Comparison of ENCODE assay signal across 8 mouse cellular contexts in the genomic region with DNA sequence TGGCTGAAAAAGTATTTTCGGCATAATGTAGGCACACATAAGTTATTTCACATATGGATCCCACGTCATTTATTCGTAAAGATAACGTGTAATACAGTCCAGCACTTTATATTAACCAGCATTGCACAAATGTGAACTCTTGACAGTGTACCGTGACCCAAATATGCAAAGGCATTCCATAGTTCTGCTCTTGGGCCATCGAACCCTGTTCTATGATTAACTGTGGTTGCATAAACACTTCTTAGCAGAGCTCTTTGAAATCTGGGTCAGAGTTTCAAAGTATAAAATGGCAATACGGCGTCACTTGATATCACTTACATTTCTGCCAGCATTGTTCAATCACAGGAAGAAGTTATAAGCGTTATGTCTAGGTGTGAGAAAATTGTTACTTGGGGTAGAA. TPM values are rescaled to one million over a fixed set of nuclear protein-coding genes. Genes with fewer than 3 reads are reported as not detected.
DNase-seq lines count a peak whose midpoint lies in the region; ATAC-seq and TF ChIP-seq lines count a peak whose summit lies in the region.

No protein-coding gene starts in this region.

- WGBS in liver, adult 2 months: 17% methylated on average over 9 of the region's 9 CpGs
- 93% methylated on average over 9 of the region's 9 CpGs for WGBS in neural tube, embryonic 13.5 days

- H3K27ac ChIP-seq in liver, adult 2 months (replicated peaks; ENCODE audit: insufficient read depth, low read depth, low read length): peak overlapping the region; percentile 92
- H3K27ac ChIP-seq in embryonic fibroblast, embryonic 13.5 days (ENCODE audit: insufficient read depth, low read length): no peak overlapping the region
- H3K27ac ChIP-seq in neural tube, embryonic 13.5 days (replicated peaks): peak overlapping the region; percentile 92; the same call in 1 of the 2 replicates

- peak; percentile 97 for DNase-seq in liver, adult 2 months (ENCODE audit: extremely low read depth, low read depth, low spot score)
- DNase-seq in liver: no peak
- DNase-seq in kidney, postnatal 36 days: peak; percentile 23 to 81
- no peak for DNase-seq in T-cell, adult 2 months (ENCODE audit: low spot score)
- DNase-seq in thymus, postnatal 14 days: no peak
- no peak for DNase-seq in spleen, postnatal 4 days (ENCODE audit: low spot score in 2 of 2)

- no peak for TF ChIP-seq CTCF in liver, adult 2 months (IDR thresholded peaks at IDR 0.05; ENCODE audit: low read depth, low read length)
- TF ChIP-seq CTCF in embryonic fibroblast, embryonic 13.5 days (IDR thresholded peaks at IDR 0.05; ENCODE audit: borderline replicate concordance, insufficient read depth, low read length): no peak

- no peaks in the 10 kb centered on the region for H3K9me3 ChIP-seq in neural tube, embryonic 13.5 days

- H3K4me3 ChIP-seq in liver, adult 2 months (ENCODE audit: insufficient read depth, low read depth, low read length): peak overlapping the region; percentile 94; the same call in 1 of the 2 replicates
- peak overlapping the region; percentile 62 for H3K4me3 ChIP-seq in embryonic fibroblast, embryonic 13.5 days (ENCODE audit: insufficient read depth, low read length)
- H3K4me3 ChIP-seq in neural tube, embryonic 13.5 days: peak overlapping the region; percentile 95

- H3K9ac ChIP-seq in liver, adult 2 months (ENCODE audit: low read depth, low read length): peak overlapping the region; percentile 99
- H3K9ac ChIP-seq in neural tube, embryonic 13.5 days: peak overlapping the region; percentile 97

- peaks cover 15% of the 10 kb centered on the region for H3K4me1 ChIP-seq in liver, adult 2 months (ENCODE audit: control insufficient read depth, insufficient read depth, low read length)
- H3K4me1 ChIP-seq in embryonic fibroblast, embryonic 13.5 days (ENCODE audit: control insufficient read depth, insufficient read depth, low read length): peaks cover 7% of the 10 kb centered on the region; the same call in 1 of the 2 replicates
- peaks cover 34% of the 10 kb centered on the region for H3K4me1 ChIP-seq in neural tube, embryonic 13.5 days (replicated peaks)

- H3K79me2 ChIP-seq in liver, adult 2 months (ENCODE audit: control insufficient read depth, insufficient read depth, low read length): peaks cover 23% of the 10 kb centered on the region

- H3K27me3 ChIP-seq in liver, adult 2 months (ENCODE audit: control insufficient read depth, insufficient read depth, low read length): no peaks in the 10 kb centered on the region
- H3K27me3 ChIP-seq in neural tube, embryonic 13.5 days: no peaks in the 10 kb centered on the region

- no peak for TF ChIP-seq POLR2A in liver, adult 2 months (IDR thresholded peaks at IDR 0.05; ENCODE audit: extremely low read depth, insufficient read depth, low read length)
- no peak for TF ChIP-seq POLR2A in embryonic fibroblast, embryonic 13.5 days (IDR thresholded peaks at IDR 0.05; ENCODE audit: low read depth, low read length)

- no peak for ATAC-seq in neural tube, embryonic 13.5 days (ENCODE audit: low read depth)

- peak overlapping the region; percentile 86 for H3K4me2 ChIP-seq in neural tube, embryonic 13.5 days

- no peaks in the 10 kb centered on the region for H3K36me3 ChIP-seq in liver, adult 2 months (ENCODE audit: control insufficient read depth, insufficient read depth, low read length)
- H3K36me3 ChIP-seq in neural tube, embryonic 13.5 days: no peaks in the 10 kb centered on the region

RNA-seq across cellular contexts. Expression of a gene that starts 0.9 kb away (rescaled TPM):
- total RNA-seq in liver, adult 2 months (2014; rRNA removed): 77.4 and 87.1 TPM in 2 replicates
- polyA plus RNA-seq in liver, adult 2 months (2012; rRNA removed): 119 and 146 TPM in 2 replicates
- polyA plus RNA-seq in embryonic fibroblast, embryonic 13.5 days (2011; ENCODE audit: insufficient read length, low read depth, missing spikeins): 102 and 103 TPM in 2 replicates
- polyA plus RNA-seq in neural tube, embryonic 13.5 days (2015; fragmentation: Nextera tagmentation; extraction: Ambion mirVana): 142 and 154 TPM in 2 replicates

RNA-seq across cellular contexts. Expression of a gene that starts 58.9 kb away (rescaled TPM):
- total RNA-seq in liver, adult 2 months (2014; rRNA removed): 34.0 and 34.5 TPM in 2 replicates
- polyA plus RNA-seq in liver, adult 2 months (2012; rRNA removed): 26.9 and 27.3 TPM in 2 replicates
- 20.0 and 27.7 TPM in 2 replicates for polyA plus RNA-seq in embryonic fibroblast, embryonic 13.5 days (2011; ENCODE audit: insufficient read length, low read depth, missing spikeins)
- polyA plus RNA-seq in neural tube, embryonic 13.5 days (2015; fragmentation: Nextera tagmentation; extraction: Ambion mirVana): 76.8 and 80.8 TPM in 2 replicates

RNA-seq across cellular contexts. Expression of a gene that starts 59.1 kb away (rescaled TPM):
- 11.7 and 14.9 TPM in 2 replicates for total RNA-seq in liver, adult 2 months (2014; rRNA removed)
- 3.5 and 4.3 TPM in 2 replicates for polyA plus RNA-seq in liver, adult 2 months (2012; rRNA removed)
- polyA plus RNA-seq in embryonic fibroblast, embryonic 13.5 days (2011; ENCODE audit: insufficient read length, low read depth, missing spikeins): 23.8 and 33.9 TPM in 2 replicates
- 29.5 and 29.7 TPM in 2 replicates for polyA plus RNA-seq in neural tube, embryonic 13.5 days (2015; fragmentation: Nextera tagmentation; extraction: Ambion mirVana)

Comparison
In these comparisons a context has a peak if more than half of its experiments do, and no peak if none do; other contexts are left out.
1. DNase-seq: peak in liver, adult 2 months (single experiment) and kidney, postnatal 36 days (2 of 2); none in liver (single experiment), T-cell, adult 2 months (single experiment), thymus, postnatal 14 days (single experiment) and spleen, postnatal 4 days (0 of 2).
2. Peak in every context shown above with its lines, with median percentiles within 50 percentile points of each other: H3K4me3 ChIP-seq.